Mouse (Mus musculus): ENCODE data around the gene Fndc10.

DNA sequence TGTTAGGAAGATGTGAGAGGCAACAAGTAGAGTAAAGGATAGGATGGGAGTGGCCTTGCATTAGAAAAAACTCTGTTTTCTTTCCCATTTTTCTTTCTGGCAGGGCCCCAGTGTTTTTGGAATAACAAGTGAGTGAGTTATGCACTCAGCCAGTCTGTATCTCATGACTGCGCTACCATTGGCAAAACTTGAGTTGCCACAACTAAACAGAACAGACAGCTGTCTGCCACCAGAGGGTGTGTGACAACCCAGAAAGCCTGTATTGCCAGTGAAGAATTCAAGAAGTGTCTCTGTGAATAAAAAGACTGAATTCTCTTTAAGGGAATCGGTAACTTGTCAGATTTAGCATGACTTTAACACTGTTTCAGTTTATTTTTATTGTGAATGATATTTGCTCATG, 18.2 kb upstream of the Fndc10 start:
- TF ChIP-seq CTCF (IDR thresholded peaks at IDR 0.05; ENCODE audit: extremely low read depth, insufficient read depth, insufficient read length, insufficient replicate concordance) (no peak), POLR2A (IDR thresholded peaks at IDR 0.05; ENCODE audit: low read depth, low read length) (no peak)

Data from spleen, adult 2 months (tissue).